Mouse (Mus musculus): ENCODE measurements at regions not wholly inside any gene's neighbourhood (a gene's known extent, or its start where the extent isn't known, plus 50 kb on each side); places are given as distances from the start of the nearest gene placed in this dataset.
A peak's percentile ranks its signal among the peaks of the same experiment; 100 is the strongest.

DNA sequence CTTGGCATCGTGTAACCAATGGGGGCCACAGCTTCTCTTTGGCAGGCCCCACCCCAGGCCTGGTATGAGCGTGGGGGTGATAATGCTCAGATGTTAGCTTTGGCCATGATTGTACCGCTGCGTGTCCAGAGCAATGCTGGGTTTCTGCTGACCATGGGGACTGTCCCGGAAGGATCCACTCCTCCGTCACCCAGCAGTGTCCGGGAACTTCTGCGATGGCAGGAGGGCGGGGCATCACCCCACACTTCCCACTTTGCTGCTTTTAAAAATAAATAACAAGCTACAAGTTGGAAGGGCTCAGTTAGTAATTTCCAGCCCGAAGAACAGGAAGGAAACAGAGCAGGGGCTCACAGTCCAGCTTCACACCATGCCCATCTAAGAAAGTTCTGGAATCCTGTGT lies 116.7 kb upstream of the Ptpn1 start:
- Histone ChIP-seq H3K9me3 (ENCODE audit: control insufficient read depth, insufficient read depth, low read depth, low read length) (no peaks in the 10 kb centered on the region), H3K4me3 (ENCODE audit: insufficient read depth in 1 of 2, low read depth in 1 of 2, low read length in 2 of 2, poor library complexity in 1 of 2, severe bottlenecking in 1 of 2) (no peak overlapping the region), H3K4me1 (ENCODE audit: control insufficient read depth in 2 of 2, insufficient read depth in 2 of 2, low read length in 2 of 2, poor library complexity in 1 of 2) (no peaks in the 10 kb centered on the region; a peak in 1 of 4 replicates), H3K9ac (ENCODE audit: insufficient read depth, low read depth, low read length, poor library complexity, severe bottlenecking) (no peak overlapping the region), H3K36me3 (ENCODE audit: control insufficient read depth, insufficient read depth, low read length, poor library complexity, severe bottlenecking) (no peaks in the 10 kb centered on the region), H3K27ac (ENCODE audit: insufficient read depth, low read depth, low read length, poor library complexity, severe bottlenecking) (no peak overlapping the region)
- no peak for TF ChIP-seq CHD2 (IDR thresholded peaks at IDR 0.05; ENCODE audit: low read depth, low read length)
- TF ChIP-seq ZC3H11A (IDR thresholded peaks at IDR 0.05; ENCODE audit: borderline replicate concordance, low read depth, low read length) = no peak
- TF ChIP-seq HCFC1 (IDR thresholded peaks at IDR 0.05; ENCODE audit: borderline replicate concordance, insufficient read depth, low read length) = no peak
- no peak for TF ChIP-seq MAFK (IDR thresholded peaks at IDR 0.05; ENCODE audit: insufficient read depth, low read depth, low read length)
- TF ChIP-seq ZNF384 (IDR thresholded peaks at IDR 0.05; ENCODE audit: low read depth, low read length) = no peak
- in situ Hi-C loops (cut with MboI; ENCODE audit: low sequenced_read_pairs in 2 of 2, unreplicated experiment in 2 of 2) = no loop called here
- DNase-seq (ENCODE audit: low read depth, low spot score) = no peak

DNA sequence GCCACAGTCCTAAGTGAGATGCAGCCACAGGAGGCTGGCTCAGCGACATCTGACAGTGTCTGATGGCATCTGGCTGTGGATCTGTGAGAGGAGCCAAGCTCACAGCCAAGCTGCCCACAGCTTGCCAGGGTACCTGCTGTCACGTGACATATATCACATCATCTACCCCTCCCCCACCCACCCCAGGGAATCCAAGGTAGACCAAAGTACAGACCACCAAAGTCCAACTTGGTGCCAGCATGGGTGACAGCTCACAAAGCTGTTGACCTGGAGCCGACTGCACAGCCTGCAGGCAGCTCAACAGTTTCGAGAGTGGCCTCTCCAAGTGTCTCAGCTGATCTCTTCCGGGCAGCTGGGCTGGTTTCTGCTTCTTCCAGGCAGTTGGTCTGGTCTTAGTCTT lies 119.6 kb upstream of the Tmem189 start:
- Histone ChIP-seq H3K9ac (ENCODE audit: insufficient read depth, low read depth, low read length, poor library complexity, severe bottlenecking) (no peak overlapping the region), H3K27ac (ENCODE audit: insufficient read depth, low read depth, low read length, poor library complexity, severe bottlenecking) (no peak overlapping the region), H3K36me3 (ENCODE audit: control insufficient read depth, insufficient read depth, low read length, poor library complexity, severe bottlenecking) (no peaks in the 10 kb centered on the region), H3K4me1 (ENCODE audit: control insufficient read depth in 2 of 2, insufficient read depth in 2 of 2, low read length in 2 of 2, poor library complexity in 1 of 2) (peaks cover 0 to 7% of the 10 kb centered on the region in 2 experiments; a peak in 1 of 4 replicates), H3K4me3 (ENCODE audit: insufficient read depth in 1 of 2, low read depth in 1 of 2, low read length in 2 of 2, poor library complexity in 1 of 2, severe bottlenecking in 1 of 2) (no peak overlapping the region), H3K9me3 (ENCODE audit: control insufficient read depth, insufficient read depth, low read depth, low read length) (no peaks in the 10 kb centered on the region)
- in situ Hi-C loops (cut with MboI; ENCODE audit: low sequenced_read_pairs in 2 of 2, unreplicated experiment in 2 of 2) = no loop called here
- TF ChIP-seq MAFK (IDR thresholded peaks at IDR 0.05; ENCODE audit: insufficient read depth, low read depth, low read length) (no peak), HCFC1 (IDR thresholded peaks at IDR 0.05; ENCODE audit: borderline replicate concordance, insufficient read depth, low read length) (no peak), ZNF384 (IDR thresholded peaks at IDR 0.05; ENCODE audit: low read depth, low read length) (no peak), ZC3H11A (IDR thresholded peaks at IDR 0.05; ENCODE audit: borderline replicate concordance, low read depth, low read length) (no peak), CHD2 (IDR thresholded peaks at IDR 0.05; ENCODE audit: low read depth, low read length) (no peak)
- DNase-seq (ENCODE audit: low read depth, low spot score) = no peak

DNA sequence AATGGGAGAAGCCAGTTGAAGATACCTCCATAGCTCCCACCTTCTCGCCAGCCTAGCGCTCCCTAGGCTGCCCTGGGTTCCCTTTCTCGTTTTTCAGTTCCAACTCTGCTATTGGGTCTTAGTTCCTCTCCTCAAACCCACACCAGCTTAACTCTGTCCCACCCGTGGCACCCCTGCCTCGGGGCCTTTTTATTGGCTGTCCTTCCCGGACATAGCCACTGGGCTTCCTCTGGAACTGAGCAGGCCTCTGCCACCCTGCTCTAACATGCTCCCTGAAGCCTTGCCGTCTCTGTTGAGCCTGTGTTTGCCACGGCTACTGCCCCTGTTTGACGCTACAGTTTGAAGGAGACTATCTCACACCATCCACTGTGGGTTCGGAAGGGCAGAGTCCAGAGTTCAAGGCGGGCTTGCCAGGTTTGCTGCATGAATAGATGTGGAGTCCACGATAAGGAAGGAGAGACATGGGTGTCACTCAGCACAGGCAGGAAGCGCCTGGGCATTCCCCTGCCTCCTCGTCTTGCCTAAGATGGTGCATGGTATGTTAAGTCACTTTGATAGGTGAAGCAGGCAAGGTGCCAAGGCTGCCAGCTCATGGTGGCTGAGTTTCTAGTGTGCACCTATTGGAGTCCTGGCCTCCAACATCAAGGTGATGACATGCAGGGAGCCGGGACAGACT lies 116.1 kb upstream of the Tmem189 start:
- peaks cover 0 to 7% of the 10 kb centered on the region in 2 experiments; a peak in 1 of 4 replicates for H3K4me1 ChIP-seq (ENCODE audit: control insufficient read depth in 2 of 2, insufficient read depth in 2 of 2, low read length in 2 of 2, poor library complexity in 1 of 2)
- H3K4me3 ChIP-seq (ENCODE audit: insufficient read depth in 1 of 2, low read depth in 1 of 2, low read length in 2 of 2, poor library complexity in 1 of 2, severe bottlenecking in 1 of 2) = no peak overlapping the region
- no peak overlapping the region for H3K27ac ChIP-seq (ENCODE audit: insufficient read depth, low read depth, low read length, poor library complexity, severe bottlenecking)
- TF ChIP-seq ZNF384 (IDR thresholded peaks at IDR 0.05; ENCODE audit: low read depth, low read length) (no peak), ZC3H11A (IDR thresholded peaks at IDR 0.05; ENCODE audit: borderline replicate concordance, low read depth, low read length) (no peak), MAFK (IDR thresholded peaks at IDR 0.05; ENCODE audit: insufficient read depth, low read depth, low read length) (no peak), CHD2 (IDR thresholded peaks at IDR 0.05; ENCODE audit: low read depth, low read length) (no peak), HCFC1 (IDR thresholded peaks at IDR 0.05; ENCODE audit: borderline replicate concordance, insufficient read depth, low read length) (no peak)
- H3K36me3 ChIP-seq (ENCODE audit: control insufficient read depth, insufficient read depth, low read length, poor library complexity, severe bottlenecking) = no peaks in the 10 kb centered on the region
- in situ Hi-C loops (cut with MboI; ENCODE audit: low sequenced_read_pairs in 2 of 2, unreplicated experiment in 2 of 2) = no loop called here
- H3K9ac ChIP-seq (ENCODE audit: insufficient read depth, low read depth, low read length, poor library complexity, severe bottlenecking) = no peak overlapping the region
- no peaks in the 10 kb centered on the region for H3K9me3 ChIP-seq (ENCODE audit: control insufficient read depth, insufficient read depth, low read depth, low read length)
- no peak for DNase-seq (ENCODE audit: low read depth, low spot score)

DNA sequence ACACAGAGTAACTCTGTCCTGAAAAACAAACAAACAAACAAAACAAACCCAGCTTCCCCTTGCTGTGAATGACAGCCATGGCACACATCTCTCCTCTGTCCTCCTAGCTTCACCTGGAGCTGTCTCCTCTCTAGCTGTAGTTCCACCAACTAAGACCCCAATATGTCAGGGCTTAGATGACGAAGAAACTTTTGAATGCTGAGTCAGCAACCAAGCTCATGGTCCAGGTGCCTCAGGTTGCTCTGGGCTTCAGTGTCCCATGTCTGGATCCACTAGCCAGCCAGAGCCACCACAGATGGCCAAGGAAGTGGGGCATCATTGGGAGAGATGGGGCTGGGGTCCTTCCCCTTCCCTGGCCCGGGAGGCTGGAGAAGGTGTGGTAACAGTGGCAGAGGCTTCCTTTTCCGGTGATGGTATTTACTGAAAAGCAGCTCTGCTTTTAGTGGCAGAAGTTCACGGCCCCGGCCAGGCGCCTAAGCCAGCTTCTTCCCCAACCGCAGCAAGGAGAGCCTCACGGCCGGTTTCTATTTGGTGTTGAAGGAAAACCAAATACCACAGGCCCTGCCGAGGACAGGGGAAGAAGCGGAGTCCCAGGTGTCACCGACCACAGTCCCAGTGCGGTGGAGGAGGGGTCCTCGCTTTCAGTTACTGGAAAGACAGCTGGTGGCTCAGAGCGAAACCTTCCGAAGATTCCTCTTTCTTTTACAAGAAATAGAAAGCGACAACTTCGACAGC lies 115.0 kb upstream of the Tmem189 start:
- Histone ChIP-seq H3K9ac (ENCODE audit: insufficient read depth, low read depth, low read length, poor library complexity, severe bottlenecking) (no peak overlapping the region), H3K4me1 (ENCODE audit: control insufficient read depth in 2 of 2, insufficient read depth in 2 of 2, low read length in 2 of 2, poor library complexity in 1 of 2) (peaks cover 0 to 7% of the 10 kb centered on the region in 2 experiments; a peak in 1 of 4 replicates), H3K4me3 (ENCODE audit: insufficient read depth in 1 of 2, low read depth in 1 of 2, low read length in 2 of 2, poor library complexity in 1 of 2, severe bottlenecking in 1 of 2) (no peak overlapping the region), H3K27ac (ENCODE audit: insufficient read depth, low read depth, low read length, poor library complexity, severe bottlenecking) (no peak overlapping the region), H3K9me3 (ENCODE audit: control insufficient read depth, insufficient read depth, low read depth, low read length) (no peaks in the 10 kb centered on the region), H3K36me3 (ENCODE audit: control insufficient read depth, insufficient read depth, low read length, poor library complexity, severe bottlenecking) (no peaks in the 10 kb centered on the region)
- TF ChIP-seq HCFC1 (IDR thresholded peaks at IDR 0.05; ENCODE audit: borderline replicate concordance, insufficient read depth, low read length) (no peak), ZNF384 (IDR thresholded peaks at IDR 0.05; ENCODE audit: low read depth, low read length) (no peak), MAFK (IDR thresholded peaks at IDR 0.05; ENCODE audit: insufficient read depth, low read depth, low read length) (peak; percentile 79), CHD2 (IDR thresholded peaks at IDR 0.05; ENCODE audit: low read depth, low read length) (no peak), ZC3H11A (IDR thresholded peaks at IDR 0.05; ENCODE audit: borderline replicate concordance, low read depth, low read length) (no peak)
- in situ Hi-C loops (cut with MboI; ENCODE audit: low sequenced_read_pairs in 2 of 2, unreplicated experiment in 2 of 2) = no loop called here
- DNase-seq (ENCODE audit: low read depth, low spot score) = no peak

Data from ES-E14 (cell line).